Mouse (Mus musculus): ENCODE results near the gene Heatr5a. TPM values are rescaled to one million over a fixed set of nuclear protein-coding genes. Genes with fewer than 3 reads are reported as not detected.

Heatr5a gene
- polyA plus RNA-seq, 1 experiment from 2014 or later: 16.8 TPM

DNA sequence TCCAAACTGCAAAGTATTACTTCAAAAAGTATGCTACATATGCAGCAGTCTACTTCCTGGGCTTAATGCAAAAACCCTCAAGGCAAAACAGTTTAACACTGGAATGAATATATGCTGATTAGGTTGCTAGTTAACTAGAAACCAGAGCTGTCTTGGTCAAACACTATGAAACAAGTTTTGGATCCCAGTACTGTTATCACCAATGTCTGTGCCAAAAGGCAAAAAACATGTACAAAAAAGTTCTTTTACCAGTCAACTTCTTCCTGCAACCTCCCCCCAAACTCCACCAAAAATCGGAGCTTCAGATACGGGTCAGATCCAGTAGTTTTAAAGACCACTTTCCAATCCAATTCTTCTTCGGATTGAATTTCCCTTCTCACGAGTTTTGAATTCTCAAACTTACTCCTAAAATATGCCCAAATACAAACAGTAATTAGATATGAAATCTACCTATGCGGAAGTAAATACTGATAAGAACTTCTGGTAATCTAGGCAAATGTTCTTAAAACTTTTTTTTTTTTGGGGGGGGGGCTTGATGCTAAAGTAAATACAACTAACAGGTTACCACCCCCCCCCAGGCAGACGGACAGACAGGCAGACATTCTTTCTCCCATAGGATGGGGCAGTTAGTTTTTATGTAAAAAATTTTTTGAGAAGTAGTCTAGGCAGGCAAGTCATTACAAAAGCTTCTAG is 143.0 kb downstream of the Heatr5a start:
- Histone ChIP-seq H3K4me2 (ENCODE audit: low read depth, low read length, severe bottlenecking) (peak overlapping the region; percentile 78), H3K9me3 (ENCODE audit: control insufficient read depth, low read length) (no peaks in the 10 kb centered on the region), H3K36me3 (ENCODE audit: control insufficient read depth, insufficient read depth, low read length) (no peaks in the 10 kb centered on the region), H3K4me3 (ENCODE audit: low read depth, low read length) (peak overlapping the region; percentile 99), H3K4me1 (replicated peaks; ENCODE audit: control insufficient read depth, insufficient read depth, low read length) (peaks cover 3% of the 10 kb centered on the region; the same call in 1 of the 2 replicates), H3K9ac (ENCODE audit: low read length) (peak overlapping the region; percentile 99), H3K27ac (ENCODE audit: low read depth, low read length) (peak overlapping the region; percentile 98), H3K27me3 (ENCODE audit: control insufficient read depth, insufficient read depth, low read length) (no peaks in the 10 kb centered on the region; the same call in 1 of the 2 replicates)
- ATAC-seq (replicated peaks; ENCODE audit: low FRiP score): no peak
- DNase-seq (ENCODE audit: low spot score): no peak
- 33% methylated on average over 6 of the region's 6 CpGs for WGBS

Other genes starting within 250 kb of the Heatr5a start
- gene Hectd1, start 141.8 kb downstream of the Heatr5a start, polyA plus RNA-seq (2014; fragmentation: Nextera tagmentation; extraction: Ambion mirVana): 42.2 and 44.8 TPM in 2 replicates
- gene Dtd2, start 35.2 kb upstream of the Heatr5a start, polyA plus RNA-seq (2014; fragmentation: Nextera tagmentation; extraction: Ambion mirVana): 26.6 and 28.7 TPM in 2 replicates
- not detected in 2 replicates for gene Gpr33, start 56.7 kb upstream of the Heatr5a start, polyA plus RNA-seq (2014; fragmentation: Nextera tagmentation; extraction: Ambion mirVana)
- 18.6 and 19.4 TPM in 2 replicates for gene Nubpl, start 126.4 kb upstream of the Heatr5a start, polyA plus RNA-seq (2014; fragmentation: Nextera tagmentation; extraction: Ambion mirVana)